Mouse (Mus musculus): ENCODE data around the gene Khnyn. TPM values are rescaled to one million over a fixed set of nuclear protein-coding genes. Genes with fewer than 3 reads are reported as not detected.
A peak's percentile ranks its signal among the peaks of the same experiment; 100 is the strongest.

Gene Khnyn
- total and polyA plus RNA-seq, 2 experiments, result 15.4 to 29.8 TPM

DNA sequence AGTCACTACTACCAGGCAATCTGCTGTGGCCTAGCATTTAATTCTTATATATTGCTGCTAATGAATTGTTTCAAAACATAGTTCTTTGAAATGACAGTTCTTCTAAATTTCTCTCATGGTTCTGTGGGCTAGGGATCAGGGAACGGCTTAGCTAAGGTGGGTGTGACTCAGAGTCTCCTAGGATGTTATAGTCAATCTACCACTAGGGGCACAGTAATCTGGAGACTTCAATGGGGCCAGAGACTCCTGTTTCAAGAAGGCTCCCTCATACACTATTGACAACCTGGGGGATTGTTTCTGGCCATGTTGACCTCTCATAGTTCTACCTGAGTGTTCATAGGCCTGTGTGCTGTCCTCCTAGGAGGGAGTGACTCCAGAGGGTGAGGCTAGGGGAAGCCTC is 20.8 kb downstream of the Khnyn start:
- no peaks in the 10 kb centered on the region for H3K4me1 ChIP-seq (ENCODE audit: control insufficient read depth, insufficient read depth, low read length)
- 7% methylated on average over 1 of the region's 1 CpGs for WGBS
- DNase-seq (ENCODE audit: extremely low read depth, low read depth, low spot score), result no peak
- no peaks in the 10 kb centered on the region for H3K79me2 ChIP-seq (ENCODE audit: control insufficient read depth, insufficient read depth, low read length)
- no peak overlapping the region for H3K27ac ChIP-seq (replicated peaks; ENCODE audit: insufficient read depth, low read depth, low read length)
- no peaks in the 10 kb centered on the region for H3K27me3 ChIP-seq (ENCODE audit: control insufficient read depth, insufficient read depth, low read length)
- no peak for TF ChIP-seq POLR2A (IDR thresholded peaks at IDR 0.05; ENCODE audit: extremely low read depth, insufficient read depth, low read length)
- no peak for TF ChIP-seq CTCF (IDR thresholded peaks at IDR 0.05; ENCODE audit: low read depth, low read length)
- H3K4me3 ChIP-seq (ENCODE audit: insufficient read depth, low read depth, low read length), result no peak overlapping the region
- H3K36me3 ChIP-seq (ENCODE audit: control insufficient read depth, insufficient read depth, low read length), result no peaks in the 10 kb centered on the region
- no peak overlapping the region for H3K9ac ChIP-seq (ENCODE audit: low read depth, low read length)

DNA sequence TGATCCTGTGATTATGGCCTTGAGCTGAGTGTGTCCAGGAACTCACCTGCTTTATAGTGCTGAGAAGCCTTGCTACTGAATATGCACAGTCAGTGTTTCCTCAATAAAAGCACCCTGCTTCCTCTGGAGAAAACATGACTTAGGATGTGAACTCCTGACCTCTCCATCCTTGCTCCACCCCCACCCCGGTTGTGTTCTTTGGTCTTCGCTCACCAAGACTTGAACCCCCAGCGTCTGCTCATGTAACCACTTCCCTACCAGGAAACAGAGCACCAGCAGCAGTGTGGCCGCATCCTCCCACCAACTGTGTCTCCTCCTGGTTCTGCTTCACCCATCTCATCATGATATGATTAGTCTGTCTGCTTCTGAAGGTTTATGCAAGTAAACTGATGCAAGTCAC is 28.7 kb downstream of the Khnyn start:
- Histone ChIP-seq H3K4me1 (ENCODE audit: control insufficient read depth, insufficient read depth, low read length) (no peaks in the 10 kb centered on the region), H3K4me3 (ENCODE audit: insufficient read depth, low read depth, low read length) (no peak overlapping the region), H3K27me3 (ENCODE audit: control insufficient read depth, insufficient read depth, low read length) (no peaks in the 10 kb centered on the region), H3K36me3 (ENCODE audit: control insufficient read depth, insufficient read depth, low read length) (no peaks in the 10 kb centered on the region), H3K79me2 (ENCODE audit: control insufficient read depth, insufficient read depth, low read length) (no peaks in the 10 kb centered on the region), H3K27ac (replicated peaks; ENCODE audit: insufficient read depth, low read depth, low read length) (no peak overlapping the region), H3K9ac (ENCODE audit: low read depth, low read length) (no peak overlapping the region)
- no peak for DNase-seq (ENCODE audit: extremely low read depth, low read depth, low spot score)
- no peak for TF ChIP-seq POLR2A (IDR thresholded peaks at IDR 0.05; ENCODE audit: extremely low read depth, insufficient read depth, low read length)
- no peak for TF ChIP-seq CTCF (IDR thresholded peaks at IDR 0.05; ENCODE audit: low read depth, low read length)
- 71% methylated on average over 4 of the region's 4 CpGs for WGBS

DNA sequence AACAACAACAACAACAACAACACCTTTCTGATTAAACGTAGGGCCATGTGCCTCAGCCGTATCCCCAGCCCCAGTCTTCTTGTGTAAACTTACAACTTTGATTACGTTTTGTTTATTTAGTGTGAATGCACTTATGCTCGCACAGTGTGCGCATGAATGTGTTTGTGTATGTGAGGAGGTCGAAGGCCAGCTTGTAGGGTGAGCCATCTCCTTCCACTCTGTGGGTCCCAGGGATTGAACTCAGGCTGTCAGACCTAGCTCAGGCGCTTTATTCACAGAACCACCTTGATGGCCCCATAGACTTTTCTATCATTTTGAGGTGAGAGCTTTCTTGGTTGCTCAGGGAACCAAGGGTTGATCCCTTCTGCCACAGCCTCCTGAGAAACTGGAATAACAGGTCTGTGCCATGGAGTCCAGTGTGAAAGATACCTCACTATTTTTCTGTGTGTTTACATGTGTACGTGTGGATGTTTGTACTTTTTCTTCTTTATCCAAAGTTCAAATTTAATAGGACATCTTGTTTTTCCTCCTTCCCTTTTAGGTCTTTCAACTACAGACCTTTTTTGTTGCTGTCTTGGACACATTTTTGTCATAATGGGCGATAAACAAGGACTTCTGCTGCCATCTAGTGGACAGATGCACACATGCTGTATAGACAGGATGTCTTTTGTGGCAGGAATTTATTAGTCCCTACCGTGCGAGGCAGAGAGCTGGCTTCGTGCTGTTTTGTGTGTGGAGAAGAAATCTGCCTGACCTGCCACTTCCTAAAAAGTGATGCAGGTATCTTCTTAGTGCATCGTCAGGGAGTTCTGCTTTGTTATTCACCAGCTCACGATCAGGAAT is 33.7 kb downstream of the Khnyn start:
- 25% methylated on average over 14 of the region's 14 CpGs for WGBS
- H3K4me3 ChIP-seq (ENCODE audit: insufficient read depth, low read depth, low read length), result no peak overlapping the region
- TF ChIP-seq CTCF (IDR thresholded peaks at IDR 0.05; ENCODE audit: low read depth, low read length) (peak; percentile 61), POLR2A (IDR thresholded peaks at IDR 0.05; ENCODE audit: extremely low read depth, insufficient read depth, low read length) (no peak)
- no peak overlapping the region for H3K9ac ChIP-seq (ENCODE audit: low read depth, low read length)
- no peaks in the 10 kb centered on the region for H3K36me3 ChIP-seq (ENCODE audit: control insufficient read depth, insufficient read depth, low read length)
- H3K27ac ChIP-seq (replicated peaks; ENCODE audit: insufficient read depth, low read depth, low read length), result no peak overlapping the region
- no peaks in the 10 kb centered on the region for H3K79me2 ChIP-seq (ENCODE audit: control insufficient read depth, insufficient read depth, low read length)
- peak; percentile 74 for DNase-seq (ENCODE audit: extremely low read depth, low read depth, low spot score)
- no peaks in the 10 kb centered on the region for H3K27me3 ChIP-seq (ENCODE audit: control insufficient read depth, insufficient read depth, low read length)
- no peaks in the 10 kb centered on the region for H3K4me1 ChIP-seq (ENCODE audit: control insufficient read depth, insufficient read depth, low read length)

DNA sequence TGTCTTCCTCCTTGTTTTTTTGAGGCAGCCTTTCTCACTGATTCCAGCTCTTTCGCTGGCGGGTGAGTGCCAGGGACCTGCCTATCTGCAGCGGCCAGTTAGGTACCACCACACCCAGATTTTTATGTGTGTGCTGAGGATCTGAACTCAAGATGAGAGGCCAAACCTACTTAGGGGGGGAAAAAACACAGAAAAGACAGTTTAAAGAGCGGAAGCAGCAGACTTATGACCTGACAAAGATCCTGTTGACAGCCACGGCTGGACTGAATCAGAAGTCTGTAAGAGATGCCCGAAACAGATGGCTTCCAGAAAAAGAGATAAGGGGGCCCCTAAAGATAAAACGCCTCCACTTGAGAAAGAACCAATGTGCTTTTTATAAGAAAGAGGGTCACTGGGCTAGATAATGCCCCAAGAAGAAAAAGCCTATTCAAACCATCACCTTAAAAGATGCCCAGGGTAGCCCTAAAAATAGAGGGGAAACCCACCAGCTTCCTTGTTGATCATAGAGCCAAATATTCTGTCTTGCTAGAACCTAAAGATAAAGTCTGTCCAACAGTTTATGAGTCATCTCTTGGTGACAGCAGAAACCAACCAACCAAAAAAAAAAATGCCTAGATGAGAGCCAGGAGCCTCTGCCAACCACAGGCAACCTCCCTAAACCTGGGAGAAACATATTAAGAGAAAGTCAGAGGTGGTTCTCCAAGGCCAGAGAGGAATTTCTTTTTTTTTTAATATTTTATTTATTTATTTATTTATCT is 37.9 kb downstream of the Khnyn start:
- Histone ChIP-seq H3K27me3 (ENCODE audit: control insufficient read depth, insufficient read depth, low read length) (no peaks in the 10 kb centered on the region), H3K36me3 (ENCODE audit: control insufficient read depth, insufficient read depth, low read length) (no peaks in the 10 kb centered on the region), H3K79me2 (ENCODE audit: control insufficient read depth, insufficient read depth, low read length) (no peaks in the 10 kb centered on the region), H3K4me1 (ENCODE audit: control insufficient read depth, insufficient read depth, low read length) (no peaks in the 10 kb centered on the region), H3K9ac (ENCODE audit: low read depth, low read length) (no peak overlapping the region), H3K27ac (replicated peaks; ENCODE audit: insufficient read depth, low read depth, low read length) (no peak overlapping the region), H3K4me3 (ENCODE audit: insufficient read depth, low read depth, low read length) (no peak overlapping the region)
- DNase-seq (ENCODE audit: extremely low read depth, low read depth, low spot score), result no peak
- TF ChIP-seq POLR2A (IDR thresholded peaks at IDR 0.05; ENCODE audit: extremely low read depth, insufficient read depth, low read length) (no peak), CTCF (IDR thresholded peaks at IDR 0.05; ENCODE audit: low read depth, low read length) (no peak)
- 66% methylated on average over 7 of the region's 7 CpGs for WGBS

DNA sequence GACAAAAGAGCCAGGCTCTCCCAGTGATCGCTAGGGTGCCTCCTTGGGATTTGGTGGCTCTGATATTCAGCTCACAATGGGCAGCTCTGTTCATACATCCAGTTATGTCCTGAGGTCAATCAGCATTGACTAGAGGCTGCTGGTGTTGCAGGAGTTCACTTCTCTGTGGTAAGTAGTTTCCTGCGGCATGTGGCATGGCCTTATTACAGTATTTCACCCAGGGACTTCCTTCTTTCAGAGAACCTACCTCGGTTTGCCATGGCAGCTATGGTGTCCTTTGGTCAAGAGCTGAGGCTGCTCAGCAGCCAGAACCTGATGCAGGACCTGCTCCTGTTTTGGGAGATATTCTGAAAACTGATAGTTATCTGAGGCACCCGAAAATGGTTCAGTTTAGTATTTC is 42.1 kb downstream of the Khnyn start:
- Histone ChIP-seq H3K36me3 (ENCODE audit: control insufficient read depth, insufficient read depth, low read length) (no peaks in the 10 kb centered on the region), H3K27me3 (ENCODE audit: control insufficient read depth, insufficient read depth, low read length) (no peaks in the 10 kb centered on the region), H3K27ac (replicated peaks; ENCODE audit: insufficient read depth, low read depth, low read length) (no peak overlapping the region), H3K4me3 (ENCODE audit: insufficient read depth, low read depth, low read length) (no peak overlapping the region), H3K4me1 (ENCODE audit: control insufficient read depth, insufficient read depth, low read length) (no peaks in the 10 kb centered on the region), H3K9ac (ENCODE audit: low read depth, low read length) (no peak overlapping the region), H3K79me2 (ENCODE audit: control insufficient read depth, insufficient read depth, low read length) (no peaks in the 10 kb centered on the region)
- TF ChIP-seq POLR2A (IDR thresholded peaks at IDR 0.05; ENCODE audit: extremely low read depth, insufficient read depth, low read length) (no peak), CTCF (IDR thresholded peaks at IDR 0.05; ENCODE audit: low read depth, low read length) (no peak)
- WGBS, result 84% methylated on average over 4 of the region's 4 CpGs
- DNase-seq (ENCODE audit: extremely low read depth, low read depth, low spot score), result no peak

Data from liver, adult 2 months (tissue).